Mouse (Mus musculus) hindbrain, postnatal 0 days (tissue): ENCODE measurements around the gene Ceacam15. TPM values are rescaled to one million over a fixed set of nuclear protein-coding genes. Genes with fewer than 3 reads are reported as not detected.
A peak's percentile ranks its signal among the peaks of the same experiment; 100 is the strongest.
"Not testable (repeated sequence)": the region's sequence is repeated elsewhere in the genome, so short reads cannot be mapped to it uniquely, and the experiment has no call there.

Experiments
- ATAC-seq: fragments of 200-750 bp; cut with Nextera tagmentation; 2 replicates; pipeline ENCODE4 v1.8.0; 2017; ENCODE audit warnings: mild to moderate bottlenecking, moderate TSS enrichment, moderate library complexity
- DNase-seq: peaks from one replicate; pipeline ENCODE4 v3.0.0-alpha.2; 2015; ENCODE audit warnings: low spot score
- H3K27ac ChIP-seq: fragments of 300-500 bp; sonication (generic); 2 replicates; pipeline ENCODE4 v1.5.1; 2014; ENCODE audit warnings: mild to moderate bottlenecking
- H3K27me3 ChIP-seq: fragments of 300-500 bp; sonication (generic); 2 replicates; pipeline ENCODE4 v1.6.1; 2014; ENCODE audit warnings: low read length, mixed read lengths; ENCODE audit not compliant: insufficient read depth
- H3K36me3 ChIP-seq: fragments of 300-500 bp; sonication (generic); 2 replicates; pipeline ENCODE4 v1.6.1; 2014; ENCODE audit warnings: low read length, mixed read lengths; ENCODE audit not compliant: insufficient read depth
- H3K4me1 ChIP-seq: fragments of 300-500 bp; sonication (generic); 2 replicates; pipeline ENCODE4 v1.6.1; 2014; ENCODE audit warnings: antibody characterized with exemption, low read length, mixed read lengths; ENCODE audit not compliant: insufficient read depth
- H3K4me2 ChIP-seq: fragments of 300-500 bp; sonication (generic); 2 replicates; pipeline ENCODE4 v1.6.1; 2014; ENCODE audit warnings: low read depth, mild to moderate bottlenecking, low read length, moderate library complexity, mixed read lengths
- H3K4me3 ChIP-seq: fragments of 300-500 bp; sonication (generic); 2 replicates; pipeline ENCODE4 v1.5.1; 2014; ENCODE audit warnings: low read length
- H3K9ac ChIP-seq: fragments of 300-500 bp; sonication (generic); replicated peaks from 2 replicates; pipeline ENCODE4 v1.6.1; 2014; ENCODE audit warnings: mild to moderate bottlenecking, low read length, moderate library complexity, mixed read lengths
- H3K9me3 ChIP-seq: fragments of 300-500 bp; sonication (generic); 2 replicates; pipeline ENCODE4 v1.6.1; 2016; ENCODE audit warnings: low read length, mixed read lengths
- CTCF ChIP-seq: IDR thresholded peaks from 2 replicates; pipeline ENCODE4 v1.5.1; 2016; ENCODE audit warnings: antibody characterized with exemption, control low read depth, low read depth
- WGBS: fragments of 180-500 bp; shearing (Covaris S2); extraction: QIAGEN DNeasy Blood & Tissue Kit; methylation state at CpG from one replicate; pipeline ENCODE4 v1.1.7; 2014; 5-methylcytosine and 5-hydroxymethylcytosine counted together
- polyA plus RNA-seq: library from polyadenylated mRNA; unstranded; fragments of >200 nt; fragmentation: Nextera tagmentation; extraction: Ambion mirVana; gene quantifications from 2 replicates; pipeline ENCODE4 v1.2.1, GENCODE M21; 2015
- total RNA-seq: library from RNA; depleted of rRNA; stranded (reverse); fragments of >200 nt; gene quantifications from 2 replicates; pipeline ENCODE4 v1.2.3, GENCODE M21; 2014

Ceacam15 gene
- total and polyA plus RNA-seq, 2 experiments from 2014 or later = not detected

- ATAC-seq (no peak), DNase-seq (no peak)
- Histone ChIP-seq H3K27ac (no peak overlapping the region), H3K9ac (no peak overlapping the region), H3K4me2 (no peak overlapping the region), H3K36me3 (no peaks in the 10 kb centered on the region), H3K4me1 (no peaks in the 10 kb centered on the region), H3K4me3 (no peak overlapping the region), H3K27me3 (no peaks in the 10 kb centered on the region), H3K9me3 (no peaks in the 10 kb centered on the region)
- 70% methylated on average over 9 of the region's 9 CpGs for WGBS
- no peak for TF ChIP-seq CTCF
Observed at GRCm38 (mm10) chr7:16706385-16706784, 30.9 kb upstream of the Ceacam15 start.

- Histone ChIP-seq H3K4me1 (no peaks in the 10 kb centered on the region), H3K27me3 (no peaks in the 10 kb centered on the region), H3K9ac (no peak overlapping the region), H3K36me3 (no peaks in the 10 kb centered on the region), H3K27ac (no peak overlapping the region), H3K4me2 (no peak overlapping the region), H3K4me3 (no peak overlapping the region), H3K9me3 (no peaks in the 10 kb centered on the region)
- WGBS = 77% methylated on average over 5 of the region's 5 CpGs
- no peak for TF ChIP-seq CTCF
- DNase-seq (no peak), ATAC-seq (no peak)
Observed at GRCm38 (mm10) chr7:16700583-16700982, 25.1 kb upstream of the Ceacam15 start.

- Histone ChIP-seq H3K27me3 (no peaks in the 10 kb centered on the region), H3K9ac (no peak overlapping the region), H3K4me3 (no peak overlapping the region), H3K27ac (no peak overlapping the region), H3K36me3 (no peaks in the 10 kb centered on the region), H3K9me3 (no peaks in the 10 kb centered on the region), H3K4me2 (no peak overlapping the region), H3K4me1 (no peaks in the 10 kb centered on the region)
- 55% methylated on average over 2 of the region's 2 CpGs for WGBS
- DNase-seq = no peak
- ATAC-seq = no peak
- TF ChIP-seq CTCF = peak; percentile 37
Observed at GRCm38 (mm10) chr7:16699042-16699441, 23.5 kb upstream of the Ceacam15 start.

GRCm38 (mm10) chr7:16695025-16695424 lies 19.5 kb upstream of the Ceacam15 start:
- H3K36me3 ChIP-seq = no peaks in the 10 kb centered on the region
- TF ChIP-seq CTCF = peak; percentile 55
- DNase-seq = peak; percentile 66
- WGBS = 36% methylated on average over 3 of the region's 3 CpGs
- H3K9ac ChIP-seq = no peak overlapping the region
- no peaks in the 10 kb centered on the region for H3K4me1 ChIP-seq
- H3K4me2 ChIP-seq = no peak overlapping the region
- ATAC-seq = no peak
- no peak overlapping the region for H3K4me3 ChIP-seq
- no peaks in the 10 kb centered on the region for H3K9me3 ChIP-seq
- H3K27me3 ChIP-seq = no peaks in the 10 kb centered on the region
- no peak overlapping the region for H3K27ac ChIP-seq

- H3K4me3 ChIP-seq = no peak overlapping the region
- TF ChIP-seq CTCF = no peak
- H3K9ac ChIP-seq = no peak overlapping the region
- DNase-seq (no peak), ATAC-seq (no peak)
- 0 out of 2 replicates have a peak, but pooled peaks cover 3% of the 10 kb centered on the region for H3K9me3 ChIP-seq
- WGBS = 76% methylated on average over 5 of the region's 5 CpGs
- no peaks in the 10 kb centered on the region for H3K4me1 ChIP-seq
- no peaks in the 10 kb centered on the region for H3K36me3 ChIP-seq
- no peak overlapping the region for H3K27ac ChIP-seq
- no peak overlapping the region for H3K4me2 ChIP-seq
- no peaks in the 10 kb centered on the region for H3K27me3 ChIP-seq
Observed at GRCm38 (mm10) chr7:16689196-16689595, 13.7 kb upstream of the Ceacam15 start.

GRCm38 (mm10) chr7:16680194-16680593 lies 4.7 kb upstream of the Ceacam15 start:
- H3K9me3 ChIP-seq, ATAC-seq, H3K36me3 ChIP-seq, H3K27me3 ChIP-seq, H3K9ac ChIP-seq, H3K4me2 ChIP-seq, DNase-seq, H3K4me3 ChIP-seq, H3K27ac ChIP-seq, H3K4me1 ChIP-seq: not testable (repeated sequence)
- 40% methylated on average over 3 of the region's 3 CpGs for WGBS

GRCm38 (mm10) chr7:16674699-16675098 lies 806 bp downstream of the Ceacam15 start:
- not testable (repeated sequence) for H3K27me3 ChIP-seq, H3K9ac ChIP-seq, DNase-seq, H3K9me3 ChIP-seq, H3K36me3 ChIP-seq, H3K27ac ChIP-seq, ATAC-seq, H3K4me1 ChIP-seq, H3K4me3 ChIP-seq, H3K4me2 ChIP-seq
- WGBS = 49% methylated on average over 5 of the region's 5 CpGs
